In the genomic region with DNA sequence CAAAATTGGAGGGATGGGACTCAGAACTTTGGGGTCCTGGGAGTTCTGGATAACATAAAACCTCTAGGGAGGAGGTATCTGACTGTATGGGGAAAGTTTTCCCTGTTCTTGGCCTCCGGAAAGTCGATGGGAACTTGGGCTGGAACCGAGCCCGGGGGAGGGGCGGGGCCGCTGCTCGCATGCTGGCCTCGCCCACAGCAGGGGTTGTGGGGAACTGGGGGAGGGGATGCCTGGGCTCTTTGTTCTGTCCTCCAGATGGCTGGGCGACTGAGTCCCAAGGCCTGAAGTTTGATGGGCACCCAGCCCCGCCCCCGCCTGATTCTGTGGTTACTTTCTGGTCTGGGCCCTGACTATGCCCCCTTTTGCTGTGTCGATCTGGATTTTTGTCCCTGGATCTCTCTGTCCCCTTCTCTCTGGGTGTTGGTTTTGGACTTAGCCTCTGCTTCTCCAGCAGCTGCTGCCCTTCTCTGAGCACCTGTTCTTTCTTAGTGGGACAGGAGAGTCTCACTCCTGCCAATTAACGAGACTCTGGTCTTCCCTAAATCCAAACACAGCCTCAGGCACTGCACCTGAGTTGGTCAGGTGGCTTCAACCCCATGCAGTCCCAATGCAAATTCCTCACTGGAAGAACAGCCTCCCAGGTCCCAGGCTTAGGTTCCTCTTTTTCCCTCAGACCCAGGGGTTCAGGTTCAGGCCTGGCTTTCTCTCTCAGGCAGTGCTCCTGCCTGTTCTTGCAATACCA, we compare ENCODE assay signal across 7 mouse cellular contexts. TPM values are rescaled to one million over a fixed set of nuclear protein-coding genes. Genes with fewer than 3 reads are reported as not detected.
DNase-seq lines count a peak whose midpoint lies in the region; ATAC-seq and TF ChIP-seq lines count a peak whose summit lies in the region.

No protein-coding gene starts in this region.

- in situ Hi-C loops in CH12.LX (cut with MboI; ENCODE audit: low pct_ligation_motif_present, low pct_unique_long_range_greater_than_20kb, low sequenced_read_pairs), result no loop called here

- dilution Hi-C loops in CH12.LX (cut with MboI; ENCODE audit: extremely low pct_ligation_motif_present, extremely low pct_unique_long_range_greater_than_20kb, low sequenced_read_pairs), result no loop called here

- TF ChIP-seq POLR2A in CH12.LX (IDR thresholded peaks at IDR 0.05; ENCODE audit: low read depth, low read length), result no peak

- TF ChIP-seq CTCF in CH12.LX (conservative IDR thresholded peaks at IDR 0.05 in 1 of 2, IDR thresholded peaks at IDR 0.05 in 1 of 2; ENCODE audit: low read depth in 2 of 2, low read length in 2 of 2), result no peak
- TF ChIP-seq CTCF in liver, postnatal 0 days (IDR thresholded peaks at IDR 0.05; ENCODE audit: low read depth), result no peak

- no peak for TF ChIP-seq EP300 in CH12.LX (IDR thresholded peaks at IDR 0.05; ENCODE audit: low read length)
- TF ChIP-seq EP300 in liver, postnatal 0 days (IDR thresholded peaks at IDR 0.05; ENCODE audit: low read depth), result no peak

- H3K36me3 ChIP-seq in CH12.LX (replicated peaks in 1 of 2; ENCODE audit: control insufficient read depth in 1 of 2, insufficient read depth in 1 of 2, low read length in 1 of 2), result no peaks in the 10 kb centered on the region
- H3K36me3 ChIP-seq in forebrain, embryonic 14.5 days (ENCODE audit: control insufficient read depth, insufficient read depth, low read length), result peaks cover 33% of the 10 kb centered on the region
- no peaks in the 10 kb centered on the region for H3K36me3 ChIP-seq in hindbrain, embryonic 16.5 days (ENCODE audit: control insufficient read depth, insufficient read depth, low read length)
- peaks cover 3% of the 10 kb centered on the region; the same call in 1 of the 2 replicates for H3K36me3 ChIP-seq in liver, postnatal 0 days (replicated peaks; ENCODE audit: insufficient read depth, low read length)

- peaks cover 3% of the 10 kb centered on the region for H3K27me3 ChIP-seq in CH12.LX (replicated peaks)
- no peaks in the 10 kb centered on the region for H3K27me3 ChIP-seq in forebrain, embryonic 14.5 days (replicated peaks; ENCODE audit: control insufficient read depth, insufficient read depth, low read length)
- H3K27me3 ChIP-seq in hindbrain, embryonic 16.5 days (replicated peaks; ENCODE audit: control insufficient read depth, insufficient read depth, low read length), result peaks cover 5% of the 10 kb centered on the region
- 0 out of 2 replicates have a peak, but pooled peaks cover 6% of the 10 kb centered on the region for H3K27me3 ChIP-seq in liver, postnatal 0 days (ENCODE audit: insufficient read depth, low read length)

- no peak for TF ChIP-seq RAD21 in CH12.LX (IDR thresholded peaks at IDR 0.05; ENCODE audit: low read depth, low read length)

- DNase-seq in CH12.LX (ENCODE audit: extremely low read depth) (no peak), ZHBTc4 (ENCODE audit: low read depth, low spot score) (peak; percentile 91)
- peak; percentile 95 for DNase-seq in forebrain, embryonic 14.5 days (ENCODE audit: low spot score)
- DNase-seq in liver, postnatal 0 days, result peak; percentile 80
- DNase-seq in ovary, postnatal 10 days (ENCODE audit: low spot score), result peak; percentile 61
- DNase-seq in cerebellum, postnatal 36 days, result no peak

- WGBS in forebrain, embryonic 14.5 days, result 1% methylated on average over 12 of the region's 13 CpGs
- under 1% methylated on average over 13 of the region's 13 CpGs for WGBS in hindbrain, embryonic 16.5 days
- WGBS in liver, postnatal 0 days (ENCODE audit: insufficient replicate concordance), result 4% methylated on average over 13 of the region's 13 CpGs

- peak; percentile 87 for ATAC-seq in forebrain, embryonic 14.5 days
- ATAC-seq in hindbrain, embryonic 16.5 days, result peak; percentile 72
- peak; percentile 50; the same call in 1 of the 2 replicates for ATAC-seq in liver, postnatal 0 days

- H3K9ac ChIP-seq in CH12.LX (ENCODE audit: insufficient read depth, low read depth), result no peak overlapping the region
- peak overlapping the region; percentile 95 for H3K9ac ChIP-seq in forebrain, embryonic 14.5 days (ENCODE audit: low read length)
- H3K9ac ChIP-seq in hindbrain, embryonic 16.5 days (ENCODE audit: low read depth, low read length), result peak overlapping the region; percentile 74
- peak overlapping the region; percentile 66; the same call in 1 of the 2 replicates for H3K9ac ChIP-seq in liver, postnatal 0 days (replicated peaks)

- H3K9me3 ChIP-seq in CH12.LX (replicated peaks; ENCODE audit: low read length), result no peaks in the 10 kb centered on the region
- H3K9me3 ChIP-seq in forebrain, embryonic 14.5 days (replicated peaks; ENCODE audit: control insufficient read depth, low read length), result no peaks in the 10 kb centered on the region
- H3K9me3 ChIP-seq in hindbrain, embryonic 16.5 days (ENCODE audit: control insufficient read depth, low read length), result no peaks in the 10 kb centered on the region
- no peaks in the 10 kb centered on the region for H3K9me3 ChIP-seq in liver, postnatal 0 days (ENCODE audit: low read length)

- no peak overlapping the region for H3K27ac ChIP-seq in CH12.LX (ENCODE audit: insufficient read depth, low read depth)
- H3K27ac ChIP-seq in forebrain, embryonic 14.5 days (ENCODE audit: low read depth, low read length), result peak overlapping the region; percentile 90
- peak overlapping the region; percentile 81 for H3K27ac ChIP-seq in hindbrain, embryonic 16.5 days (ENCODE audit: low read depth, low read length)
- H3K27ac ChIP-seq in liver, postnatal 0 days (ENCODE audit: low read depth), result 0 out of 2 replicates have a peak overlapping the region, but pooled peaks have one; percentile 42

- no peak overlapping the region for H3K4me3 ChIP-seq in CH12.LX (replicated peaks in 1 of 3; ENCODE audit: low read depth in 2 of 3, low read length in 2 of 3, poor library complexity in 1 of 3)
- peak overlapping the region; percentile 65 for H3K4me3 ChIP-seq in forebrain, embryonic 14.5 days (ENCODE audit: low read depth, low read length)
- peak overlapping the region; percentile 51 for H3K4me3 ChIP-seq in hindbrain, embryonic 16.5 days (ENCODE audit: low read length)
- H3K4me3 ChIP-seq in liver, postnatal 0 days (ENCODE audit: low read depth, low read length), result peak overlapping the region; percentile 52

- H3K4me2 ChIP-seq in CH12.LX (ENCODE audit: insufficient read depth, low read depth, poor library complexity, severe bottlenecking), result no peak overlapping the region
- peak overlapping the region; percentile 84 for H3K4me2 ChIP-seq in forebrain, embryonic 14.5 days (ENCODE audit: low read length)
- H3K4me2 ChIP-seq in hindbrain, embryonic 16.5 days (ENCODE audit: low read length), result peak overlapping the region; percentile 75
- H3K4me2 ChIP-seq in liver, postnatal 0 days (ENCODE audit: low read depth, low read length), result peak overlapping the region; percentile 79

- H3K79me2 ChIP-seq in CH12.LX (replicated peaks; ENCODE audit: control insufficient read depth, extremely low read depth, insufficient read depth, poor library complexity, severe bottlenecking), result no peaks in the 10 kb centered on the region

- peaks cover 17 to 53% of the 10 kb centered on the region in 2 experiments for H3K4me1 ChIP-seq in CH12.LX (ENCODE audit: control insufficient read depth in 1 of 2, insufficient read depth in 2 of 2)
- H3K4me1 ChIP-seq in forebrain, embryonic 14.5 days (ENCODE audit: control insufficient read depth, insufficient read depth, low read length), result peaks cover 16% of the 10 kb centered on the region
- H3K4me1 ChIP-seq in hindbrain, embryonic 16.5 days (ENCODE audit: control insufficient read depth, insufficient read depth, low read depth, low read length), result peaks cover 20% of the 10 kb centered on the region
- peaks cover 25% of the 10 kb centered on the region for H3K4me1 ChIP-seq in liver, postnatal 0 days (ENCODE audit: insufficient read depth)

RNA-seq across cellular contexts. Expression of gene Tead2, which starts 1.1 kb away (rescaled TPM):
- 0.38 and 0.71 TPM in 2 replicates for total RNA-seq in CH12.LX (2012; rRNA removed)
- total RNA-seq in CH12.LX (2014; rRNA removed), result 0.31 and 0.84 TPM in 2 replicates
- polyA plus RNA-seq in CH12.LX (2012; ENCODE audit: insufficient read length, low read depth), result 2.5 and 3.0 TPM in 2 replicates
- 81.7 and 95.7 TPM in 2 replicates for polyA plus RNA-seq in forebrain, embryonic 14.5 days (2014; fragmentation: Nextera tagmentation; extraction: Ambion mirVana)
- polyA plus RNA-seq in hindbrain, embryonic 16.5 days (2015; fragmentation: Nextera tagmentation; extraction: Ambion mirVana), result 46.9 and 54.1 TPM in 2 replicates
- 15.5 and 20.2 TPM in 2 replicates for polyA plus RNA-seq in liver, postnatal 0 days (2015; fragmentation: Nextera tagmentation; extraction: Ambion mirVana)

RNA-seq across cellular contexts. Expression of gene Dkkl1, which starts 4.7 kb away (rescaled TPM):
- total RNA-seq in CH12.LX (2012; rRNA removed) (1.3 and 1.6 TPM in 2 replicates), CH12.LX (2014; rRNA removed) (0.22 and 0.24 TPM in 2 replicates)
- polyA plus RNA-seq in CH12.LX (2012; ENCODE audit: insufficient read length, low read depth), result 0.44 and 0.60 TPM in 2 replicates
- 0.91 and 1.7 TPM in 2 replicates for polyA plus RNA-seq in forebrain, embryonic 14.5 days (2014; fragmentation: Nextera tagmentation; extraction: Ambion mirVana)
- 13.6 and 18.4 TPM in 2 replicates for polyA plus RNA-seq in hindbrain, embryonic 16.5 days (2015; fragmentation: Nextera tagmentation; extraction: Ambion mirVana)
- polyA plus RNA-seq in liver, postnatal 0 days (2015; fragmentation: Nextera tagmentation; extraction: Ambion mirVana), result 0.95 and 1.5 TPM in 2 replicates

RNA-seq across cellular contexts. Expression of gene Ccdc155, which starts 11.9 kb away (rescaled TPM):
- 0.04 TPM in 1 of 2 replicates, not detected in the other for total RNA-seq in CH12.LX (2012; rRNA removed)
- not detected in 2 replicates for total RNA-seq in CH12.LX (2014; rRNA removed)
- polyA plus RNA-seq in CH12.LX (2012; ENCODE audit: insufficient read length, low read depth), result not detected in 2 replicates
- 0.43 and 0.52 TPM in 2 replicates for polyA plus RNA-seq in forebrain, embryonic 14.5 days (2014; fragmentation: Nextera tagmentation; extraction: Ambion mirVana)
- 0.54 and 0.65 TPM in 2 replicates for polyA plus RNA-seq in hindbrain, embryonic 16.5 days (2015; fragmentation: Nextera tagmentation; extraction: Ambion mirVana)
- 0.06 TPM in 1 of 2 replicates, not detected in the other for polyA plus RNA-seq in liver, postnatal 0 days (2015; fragmentation: Nextera tagmentation; extraction: Ambion mirVana)

RNA-seq across cellular contexts. Expression of gene Cd37, which starts 22.3 kb away (rescaled TPM):
- total RNA-seq in CH12.LX (2012; rRNA removed) (71.3 and 91.1 TPM in 2 replicates), CH12.LX (2014; rRNA removed) (69.3 and 73.8 TPM in 2 replicates)
- polyA plus RNA-seq in CH12.LX (2012; ENCODE audit: insufficient read length, low read depth), result 397 and 437 TPM in 2 replicates
- polyA plus RNA-seq in forebrain, embryonic 14.5 days (2014; fragmentation: Nextera tagmentation; extraction: Ambion mirVana), result 0.99 and 1.4 TPM in 2 replicates
- 1.3 and 1.4 TPM in 2 replicates for polyA plus RNA-seq in hindbrain, embryonic 16.5 days (2015; fragmentation: Nextera tagmentation; extraction: Ambion mirVana)
- 29.8 and 31.8 TPM in 2 replicates for polyA plus RNA-seq in liver, postnatal 0 days (2015; fragmentation: Nextera tagmentation; extraction: Ambion mirVana)

RNA-seq across cellular contexts. Expression of gene Slc6a16, which starts 24.3 kb away (rescaled TPM):
- 0.08 TPM in 1 of 2 replicates, not detected in the other for total RNA-seq in CH12.LX (2012; rRNA removed)
- total RNA-seq in CH12.LX (2014; rRNA removed), result 0.13 TPM in 1 of 2 replicates, not detected in the other
- polyA plus RNA-seq in CH12.LX (2012; ENCODE audit: insufficient read length, low read depth), result 0.37 and 0.49 TPM in 2 replicates
- polyA plus RNA-seq in forebrain, embryonic 14.5 days (2014; fragmentation: Nextera tagmentation; extraction: Ambion mirVana), result 0.09 and 0.26 TPM in 2 replicates
- 0.89 and 2.0 TPM in 2 replicates for polyA plus RNA-seq in hindbrain, embryonic 16.5 days (2015; fragmentation: Nextera tagmentation; extraction: Ambion mirVana)
- polyA plus RNA-seq in liver, postnatal 0 days (2015; fragmentation: Nextera tagmentation; extraction: Ambion mirVana), result 0.46 and 0.49 TPM in 2 replicates

Comparison
In these comparisons a context has a peak if more than half of its experiments do, and no peak if none do; other contexts are left out.
1. DNase-seq: peak in ZHBTc4 (single experiment), forebrain, embryonic 14.5 days (single experiment), liver, postnatal 0 days (single experiment) and ovary, postnatal 10 days (single experiment); none in CH12.LX (single experiment) and cerebellum, postnatal 36 days (0 of 2).
2. H3K4me3 ChIP-seq: peak in forebrain, embryonic 14.5 days (single experiment), hindbrain, embryonic 16.5 days (single experiment) and liver, postnatal 0 days (single experiment); none in CH12.LX (0 of 3).
3. Peak in every context shown above with its lines, with median percentiles within 50 percentile points of each other: ATAC-seq.